Mouse (Mus musculus) midbrain, embryonic 14.5 days (tissue): ENCODE results near the gene Nkain1. TPM values are rescaled to one million over a fixed set of nuclear protein-coding genes. Genes with fewer than 3 reads are reported as not detected.

Experiments used
- ATAC-seq: fragments of 200-750 bp; cut with Nextera tagmentation; 2 replicates; pipeline ENCODE4 v1.8.0; 2017; ENCODE audit warnings: moderate number of reproducible peaks, moderate library complexity; ENCODE audit not compliant: low FRiP score, low TSS enrichment
- DNase-seq: peaks from one replicate; pipeline ENCODE4 v3.0.0-alpha.2; 2015
- H3K27ac ChIP-seq: fragments of 300-500 bp; sonication (generic); replicated peaks from 2 replicates; pipeline ENCODE4 v1.5.1; 2014; ENCODE audit warnings: mild to moderate bottlenecking, low read depth, low read length, moderate library complexity
- H3K27me3 ChIP-seq: fragments of 300-500 bp; sonication (generic); 2 replicates; pipeline ENCODE4 v1.6.1; 2014; ENCODE audit warnings: low read length, control low read depth, mixed read lengths; ENCODE audit not compliant: control insufficient read depth, insufficient read depth
- H3K36me3 ChIP-seq: fragments of 300-500 bp; sonication (generic); 2 replicates; pipeline ENCODE4 v1.6.1; 2014; ENCODE audit warnings: low read length, control low read depth; ENCODE audit not compliant: control insufficient read depth, insufficient read depth
- H3K4me1 ChIP-seq: fragments of 300-500 bp; sonication (generic); 2 replicates; pipeline ENCODE4 v1.6.1; 2014; ENCODE audit warnings: mild to moderate bottlenecking, antibody characterized with exemption, low read length, control low read depth; ENCODE audit not compliant: control insufficient read depth, insufficient read depth
- H3K4me2 ChIP-seq: fragments of 300-500 bp; sonication (generic); 2 replicates; pipeline ENCODE4 v1.6.1; 2014; ENCODE audit warnings: mild to moderate bottlenecking, low read length, moderate library complexity
- H3K4me3 ChIP-seq: fragments of 300-500 bp; sonication (generic); replicated peaks from 2 replicates; pipeline ENCODE4 v1.5.1; 2014; ENCODE audit warnings: low read depth, low read length
- H3K9ac ChIP-seq: fragments of 300-500 bp; sonication (generic); replicated peaks from 2 replicates; pipeline ENCODE4 v1.6.1; 2014; ENCODE audit warnings: mild to moderate bottlenecking, low read length, moderate library complexity
- H3K9me3 ChIP-seq: fragments of 300-500 bp; sonication (generic); 2 replicates; pipeline ENCODE4 v1.6.1; 2016; ENCODE audit warnings: low read length, control low read depth, mixed read lengths; ENCODE audit not compliant: control insufficient read depth
- WGBS: fragments of 180-500 bp; shearing (Covaris S2); extraction: QIAGEN DNeasy Blood & Tissue Kit; methylation state at CpG from one replicate; pipeline ENCODE4 v1.1.7; 2014; 5-methylcytosine and 5-hydroxymethylcytosine counted together
- polyA plus RNA-seq: library from polyadenylated mRNA; unstranded; fragments of >200 nt; fragmentation: Nextera tagmentation; extraction: Ambion mirVana; gene quantifications from 2 replicates; pipeline ENCODE4 v1.2.1, GENCODE M21; 2014

Gene Nkain1
- 25.7 and 76.6 TPM in 2 replicates for polyA plus RNA-seq

- Histone ChIP-seq H3K9ac (peak within 1 kb of the TSS; percentile 98), H3K27ac (peak within 1 kb of the TSS; percentile 91), H3K4me3 (peak within 1 kb of the TSS; percentile 91), H3K9me3 (no peaks in the 10 kb centered on the region), H3K4me2 (peak within 1 kb of the TSS; percentile 86), H3K27me3 (no peaks in the 10 kb centered on the region), H3K4me1 (peaks cover 18% of the 10 kb centered on the region), H3K36me3 (no peaks in the 10 kb centered on the region)
- WGBS = under 1% methylated on average over 40 of the region's 41 CpGs
- DNase-seq (peak; percentile 88), ATAC-seq (peak; percentile 83)
These were observed at the start of gene Nkain1 for GRCm38 (mm10) chr4:130574048-130574413. Gene Nkain1, minus strand, starts transcription at chr4:130574173.

- Histone ChIP-seq H3K9ac (no peak overlapping the region), H3K9me3 (no peaks in the 10 kb centered on the region), H3K36me3 (no peaks in the 10 kb centered on the region), H3K4me3 (no peak overlapping the region), H3K4me2 (no peak overlapping the region), H3K27ac (no peak overlapping the region), H3K27me3 (no peaks in the 10 kb centered on the region), H3K4me1 (no peaks in the 10 kb centered on the region)
- ATAC-seq (no peak), DNase-seq (no peak)
- 58% methylated on average over 9 of the region's 9 CpGs for WGBS
These were observed 4.8 kb upstream of the Nkain1 start for GRCm38 (mm10) chr4:130578734-130579274.

DNA sequence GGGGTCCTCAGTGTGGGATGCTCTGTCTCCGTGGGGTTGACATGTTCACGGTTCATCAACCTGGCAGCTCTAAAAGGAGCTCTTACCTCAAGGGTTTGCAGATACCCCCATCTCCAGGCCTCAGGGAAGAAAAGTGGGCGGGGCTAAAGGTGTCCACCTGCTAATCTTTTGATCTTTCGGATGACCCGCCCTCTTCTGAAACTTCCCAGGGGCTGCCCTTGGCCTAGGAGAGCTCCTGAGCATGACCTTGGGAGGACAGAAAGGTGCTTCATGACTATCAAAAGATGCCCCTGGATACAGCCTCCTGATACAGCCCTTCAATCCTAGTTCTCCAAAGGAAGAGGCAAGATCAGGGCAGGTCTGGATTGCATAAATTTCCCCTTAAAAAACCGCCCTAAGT lies 3.1 kb upstream of the Nkain1 start:
- Histone ChIP-seq H3K4me1 (peaks cover under 1% of the 10 kb centered on the region), H3K9ac (no peak overlapping the region), H3K36me3 (no peaks in the 10 kb centered on the region), H3K9me3 (no peaks in the 10 kb centered on the region), H3K4me2 (no peak overlapping the region), H3K4me3 (no peak overlapping the region), H3K27me3 (no peaks in the 10 kb centered on the region), H3K27ac (no peak overlapping the region)
- DNase-seq (no peak), ATAC-seq (no peak)
- WGBS = 70% methylated on average over 6 of the region's 6 CpGs

- Histone ChIP-seq H3K4me3 (no peak overlapping the region), H3K9me3 (no peaks in the 10 kb centered on the region), H3K27ac (no peak overlapping the region), H3K4me2 (no peak overlapping the region), H3K9ac (no peak overlapping the region), H3K36me3 (no peaks in the 10 kb centered on the region), H3K27me3 (no peaks in the 10 kb centered on the region), H3K4me1 (peaks cover 6% of the 10 kb centered on the region)
- DNase-seq (no peak), ATAC-seq (no peak)
- 55% methylated on average over 13 of the region's 13 CpGs for WGBS
These were observed 2.4 kb upstream of the Nkain1 start for GRCm38 (mm10) chr4:130576247-130576931.

GRCm38 (mm10) chr4:130575533-130575932 lies 1.6 kb upstream of the Nkain1 start:
- H3K9me3 ChIP-seq = no peaks in the 10 kb centered on the region
- H3K9ac ChIP-seq = no peak overlapping the region
- no peak overlapping the region for H3K27ac ChIP-seq
- H3K4me3 ChIP-seq = no peak overlapping the region
- no peak for DNase-seq
- whole genome bisulfite sequencing = 90% methylated on average over 3 of the region's 3 CpGs
- peaks cover 12% of the 10 kb centered on the region for H3K4me1 ChIP-seq
- no peaks in the 10 kb centered on the region for H3K36me3 ChIP-seq
- no peaks in the 10 kb centered on the region for H3K27me3 ChIP-seq
- H3K4me2 ChIP-seq = no peak overlapping the region
- ATAC-seq = no peak

GRCm38 (mm10) chr4:130574861-130575460 lies 988 bp upstream of the Nkain1 start:
- Histone ChIP-seq H3K27me3 (no peaks in the 10 kb centered on the region), H3K9me3 (no peaks in the 10 kb centered on the region), H3K36me3 (no peaks in the 10 kb centered on the region), H3K4me2 (no peak overlapping the region), H3K27ac (no peak overlapping the region), H3K4me1 (peaks cover 16% of the 10 kb centered on the region), H3K9ac (no peak overlapping the region), H3K4me3 (no peak overlapping the region)
- 83% methylated on average over 7 of the region's 7 CpGs for WGBS
- ATAC-seq (no peak), DNase-seq (no peak)

GRCm38 (mm10) chr4:130573351-130574047 lies 474 bp downstream of the Nkain1 start:
- Histone ChIP-seq H3K4me2 (peak overlapping the region; percentile 86), H3K9me3 (no peaks in the 10 kb centered on the region), H3K27me3 (no peaks in the 10 kb centered on the region), H3K4me3 (peak overlapping the region; percentile 91), H3K27ac (peak overlapping the region; percentile 91), H3K9ac (peak overlapping the region; percentile 98), H3K4me1 (peaks cover 23% of the 10 kb centered on the region), H3K36me3 (no peaks in the 10 kb centered on the region)
- under 1% methylated on average over 61 of the region's 76 CpGs for WGBS
- ATAC-seq (peak; percentile 67), DNase-seq (peak; percentile 76)

DNA sequence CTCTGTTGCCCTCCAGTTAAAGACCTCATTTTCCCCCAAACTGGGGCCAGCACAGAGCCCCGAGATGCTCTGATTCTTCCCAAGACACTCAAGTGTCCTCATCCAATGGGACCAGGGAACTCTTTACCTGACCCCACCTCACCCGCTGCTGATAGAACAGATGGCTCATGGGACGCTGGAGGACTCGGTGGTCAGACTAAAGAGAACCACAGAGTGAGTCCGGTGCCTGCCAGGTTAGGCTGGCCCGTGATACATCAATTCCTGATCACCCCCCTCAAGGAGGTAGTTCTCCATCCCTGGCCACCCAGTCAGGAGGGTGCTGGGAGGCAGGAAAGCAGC lies 992 bp downstream of the Nkain1 start:
- H3K27me3 ChIP-seq = no peaks in the 10 kb centered on the region
- WGBS = 0% methylated on average over 6 of the region's 6 CpGs
- no peaks in the 10 kb centered on the region for H3K9me3 ChIP-seq
- DNase-seq = no peak
- peak; percentile 7; the same call in 1 of the 2 replicates for ATAC-seq
- peak overlapping the region; percentile 91 for H3K27ac ChIP-seq
- no peaks in the 10 kb centered on the region for H3K36me3 ChIP-seq
- peak overlapping the region; percentile 98 for H3K9ac ChIP-seq
- peak overlapping the region; percentile 86 for H3K4me2 ChIP-seq
- H3K4me3 ChIP-seq = peak overlapping the region; percentile 91
- H3K4me1 ChIP-seq = peaks cover 28% of the 10 kb centered on the region
